Mouse (Mus musculus): Measurements from ENCODE around the gene Galt. TPM values are rescaled to one million over a fixed set of nuclear protein-coding genes. Genes with fewer than 3 reads are reported as not detected.

Galt gene
- total and polyA plus RNA-seq, 3 experiments = 19.1 to 23.2 (median 22.9) TPM

DNA sequence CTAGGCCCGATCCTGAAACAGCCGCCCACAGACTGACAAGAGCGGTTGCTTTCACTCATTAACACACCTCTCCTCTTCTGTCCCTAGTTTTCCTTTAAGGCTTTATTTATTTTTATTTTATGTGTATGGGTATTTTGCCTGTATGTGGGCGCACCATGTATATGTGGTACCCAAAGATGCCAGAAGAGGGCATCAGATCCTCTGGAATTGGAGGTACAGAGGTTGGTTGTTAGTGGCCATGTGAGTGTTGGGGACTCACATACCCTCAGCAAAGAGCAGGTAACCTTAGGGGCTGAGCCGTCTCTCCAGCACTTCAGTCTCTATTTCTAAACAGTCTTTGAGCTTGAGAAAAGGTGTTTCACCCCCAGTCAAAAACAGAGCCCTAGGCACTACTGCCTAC is 39.4 kb upstream of the Galt start:
- Histone ChIP-seq H3K9me3 (replicated peaks; ENCODE audit: low read length) (no peaks in the 10 kb centered on the region), H3K4me1 (ENCODE audit: control insufficient read depth in 1 of 2, insufficient read depth in 2 of 2) (peaks cover 8 to 22% of the 10 kb centered on the region in 2 experiments), H3K36me3 (replicated peaks in 1 of 2; ENCODE audit: control insufficient read depth in 1 of 2, insufficient read depth in 1 of 2, low read length in 1 of 2) (peaks cover 48 to 80% of the 10 kb centered on the region in 2 experiments), H3K4me2 (ENCODE audit: insufficient read depth, low read depth, poor library complexity, severe bottlenecking) (no peak overlapping the region), H3K9ac (ENCODE audit: insufficient read depth, low read depth) (no peak overlapping the region), H3K4me3 (replicated peaks in 1 of 3; ENCODE audit: low read depth in 2 of 3, low read length in 2 of 3, poor library complexity in 1 of 3) (no peak overlapping the region), H3K27ac (ENCODE audit: insufficient read depth, low read depth) (no peak overlapping the region), H3K79me2 (replicated peaks; ENCODE audit: control insufficient read depth, extremely low read depth, insufficient read depth, poor library complexity, severe bottlenecking) (peaks cover 7% of the 10 kb centered on the region; the same call in 1 of the 2 replicates), H3K27me3 (replicated peaks) (no peaks in the 10 kb centered on the region)
- TF ChIP-seq E2F4 (IDR thresholded peaks at IDR 0.05; ENCODE audit: insufficient replicate concordance, low read depth, low read length) (no peak), SMC3 (IDR thresholded peaks at IDR 0.05; ENCODE audit: low read depth, low read length) (peak; percentile 43), CTCF (conservative IDR thresholded peaks at IDR 0.05 in 1 of 2, IDR thresholded peaks at IDR 0.05 in 1 of 2; ENCODE audit: low read depth in 2 of 2, low read length in 2 of 2) (peak; percentile 11 to 62; a peak in 3 of 4 replicates), RAD21 (IDR thresholded peaks at IDR 0.05; ENCODE audit: low read depth, low read length) (peak; percentile 53), ZC3H11A (IDR thresholded peaks at IDR 0.05; ENCODE audit: low read depth, low read length) (no peak), JUND (conservative IDR thresholded peaks at IDR 0.05; ENCODE audit: low read depth, low read length) (no peak), MEF2A (IDR thresholded peaks at IDR 0.05; ENCODE audit: borderline replicate concordance, low read depth, low read length) (no peak)
- dilution Hi-C loops (cut with MboI; ENCODE audit: extremely low pct_ligation_motif_present, extremely low pct_unique_long_range_greater_than_20kb, low sequenced_read_pairs) = no loop called here
- in situ Hi-C loops (cut with MboI; ENCODE audit: low pct_ligation_motif_present, low pct_unique_long_range_greater_than_20kb, low sequenced_read_pairs) = no loop called here
- DNase-seq (ENCODE audit: extremely low read depth) = no peak

GRCm38 (mm10) chr4:41716834-41717233 is 38.2 kb upstream of the Galt start:
- Histone ChIP-seq H3K36me3 (replicated peaks in 1 of 2; ENCODE audit: control insufficient read depth in 1 of 2, insufficient read depth in 1 of 2, low read length in 1 of 2) (peaks cover 50 to 71% of the 10 kb centered on the region in 2 experiments), H3K4me1 (ENCODE audit: control insufficient read depth in 1 of 2, insufficient read depth in 2 of 2) (peaks cover 7 to 17% of the 10 kb centered on the region in 2 experiments), H3K9ac (ENCODE audit: insufficient read depth, low read depth) (no peak overlapping the region), H3K79me2 (replicated peaks; ENCODE audit: control insufficient read depth, extremely low read depth, insufficient read depth, poor library complexity, severe bottlenecking) (peaks cover 9% of the 10 kb centered on the region), H3K27ac (ENCODE audit: insufficient read depth, low read depth) (no peak overlapping the region), H3K9me3 (replicated peaks; ENCODE audit: low read length) (no peaks in the 10 kb centered on the region), H3K4me2 (ENCODE audit: insufficient read depth, low read depth, poor library complexity, severe bottlenecking) (no peak overlapping the region), H3K27me3 (replicated peaks) (no peaks in the 10 kb centered on the region), H3K4me3 (replicated peaks in 1 of 3; ENCODE audit: low read depth in 2 of 3, low read length in 2 of 3, poor library complexity in 1 of 3) (no peak overlapping the region)
- DNase-seq (ENCODE audit: extremely low read depth) = no peak
- in situ Hi-C loops (cut with MboI; ENCODE audit: low pct_ligation_motif_present, low pct_unique_long_range_greater_than_20kb, low sequenced_read_pairs) = no loop called here
- dilution Hi-C loops (cut with MboI; ENCODE audit: extremely low pct_ligation_motif_present, extremely low pct_unique_long_range_greater_than_20kb, low sequenced_read_pairs) = no loop called here
- TF ChIP-seq RCOR1 (conservative IDR thresholded peaks at IDR 0.05; ENCODE audit: low read depth, low read length) (no peak), USF2 (conservative IDR thresholded peaks at IDR 0.05; ENCODE audit: low read depth, low read length) (no peak), ZC3H11A (IDR thresholded peaks at IDR 0.05; ENCODE audit: low read depth, low read length) (no peak), TBP (conservative IDR thresholded peaks at IDR 0.05; ENCODE audit: low read depth, low read length) (no peak), ZNF384 (IDR thresholded peaks at IDR 0.05; ENCODE audit: low read depth, low read length) (no peak), RAD21 (IDR thresholded peaks at IDR 0.05; ENCODE audit: low read depth, low read length) (no peak), PAX5 (IDR thresholded peaks at IDR 0.05; ENCODE audit: low read length) (no peak), E2F4 (IDR thresholded peaks at IDR 0.05; ENCODE audit: insufficient replicate concordance, low read depth, low read length) (no peak), ZKSCAN1 (IDR thresholded peaks at IDR 0.05; ENCODE audit: borderline replicate concordance, low read depth, low read length) (no peak)

GRCm38 (mm10) chr4:41722918-41723351 is 32.1 kb upstream of the Galt start, which contains the start of gene Dctn3:
Gene Dctn3, minus strand, starts transcription at chr4:41723170.
- Histone ChIP-seq H3K27me3 (replicated peaks) (peaks cover 36% of the 10 kb centered on the region), H3K4me2 (ENCODE audit: insufficient read depth, low read depth, poor library complexity, severe bottlenecking) (peak within 1 kb of the TSS; percentile 64), H3K36me3 (replicated peaks in 1 of 2; ENCODE audit: control insufficient read depth in 1 of 2, insufficient read depth in 1 of 2, low read length in 1 of 2) (peaks cover 24 to 29% of the 10 kb centered on the region in 2 experiments), H3K4me1 (ENCODE audit: control insufficient read depth in 1 of 2, insufficient read depth in 2 of 2) (peaks cover 4 to 16% of the 10 kb centered on the region in 2 experiments), H3K9me3 (replicated peaks; ENCODE audit: low read length) (no peaks in the 10 kb centered on the region), H3K4me3 (replicated peaks in 1 of 3; ENCODE audit: low read depth in 2 of 3, low read length in 2 of 3, poor library complexity in 1 of 3) (peak within 1 kb of the TSS; percentile 75 to 94 (median 84)), H3K27ac (ENCODE audit: insufficient read depth, low read depth) (no peak within 1 kb of the TSS), H3K9ac (ENCODE audit: insufficient read depth, low read depth) (peak within 1 kb of the TSS; percentile 81), H3K79me2 (replicated peaks; ENCODE audit: control insufficient read depth, extremely low read depth, insufficient read depth, poor library complexity, severe bottlenecking) (peaks cover 12% of the 10 kb centered on the region)
- dilution Hi-C loops (cut with MboI; ENCODE audit: extremely low pct_ligation_motif_present, extremely low pct_unique_long_range_greater_than_20kb, low sequenced_read_pairs) (no loop called here), in situ Hi-C loops (cut with MboI; ENCODE audit: low pct_ligation_motif_present, low pct_unique_long_range_greater_than_20kb, low sequenced_read_pairs) (no loop called here)
- DNase-seq (ENCODE audit: extremely low read depth) = peak; percentile 98
- no peak for TF ChIP-seq EP300 (IDR thresholded peaks at IDR 0.05; ENCODE audit: low read length)
- TF ChIP-seq POLR2AphosphoS2 (IDR thresholded peaks at IDR 0.05; ENCODE audit: low read depth, low read length) = peak; percentile 65; the same call in 1 of the 2 replicates
- no peak for TF ChIP-seq IRF4 (IDR thresholded peaks at IDR 0.05; ENCODE audit: low read depth, low read length)
- peak; percentile 43; the same call in 1 of the 2 replicates for TF ChIP-seq JUN (IDR thresholded peaks at IDR 0.05; ENCODE audit: insufficient read depth, low read depth, low read length)
- no peak for TF ChIP-seq GABPA (IDR thresholded peaks at IDR 0.05; ENCODE audit: insufficient replicate concordance, low read depth, low read length)
- TF ChIP-seq MAX (IDR thresholded peaks at IDR 0.05; ENCODE audit: low read length) = no peak
- TF ChIP-seq POLR2A (IDR thresholded peaks at IDR 0.05; ENCODE audit: low read depth, low read length) = peak; percentile 96
- no peak for TF ChIP-seq USF2 (conservative IDR thresholded peaks at IDR 0.05; ENCODE audit: low read depth, low read length)
- TF ChIP-seq ELF1 (IDR thresholded peaks at IDR 0.05; ENCODE audit: low read depth, low read length) = peak; percentile 99
- TF ChIP-seq KAT2A (IDR thresholded peaks at IDR 0.05; ENCODE audit: insufficient replicate concordance, low read length) = peak; percentile 61; the same call in 1 of the 2 replicates
- TF ChIP-seq MYC (IDR thresholded peaks at IDR 0.05; ENCODE audit: low read depth, low read length) = no peak
- no peak for TF ChIP-seq ETS1 (conservative IDR thresholded peaks at IDR 0.05; ENCODE audit: low read depth, low read length)
- peak; percentile 55; the same call in 1 of the 2 replicates for TF ChIP-seq MXI1 (IDR thresholded peaks at IDR 0.05; ENCODE audit: low read depth, low read length)
- TF ChIP-seq PAX5 (IDR thresholded peaks at IDR 0.05; ENCODE audit: low read length) = no peak
- peak; percentile 91 for TF ChIP-seq NELFE (IDR thresholded peaks at IDR 0.05; ENCODE audit: low read depth, low read length)

Measured in CH12.LX (cell line).